Mouse (Mus musculus) CH12.LX (cell line): Measurements from ENCODE around the gene Rab29.

Experiments
- CHD2 ChIP-seq: IDR thresholded peaks from 2 replicates; pipeline ENCODE4 v1.6.1; 2011; ENCODE audit warnings: low read length, improper control_type of control experiment
- CTCF ChIP-seq, 2 experiments: IDR thresholded peaks in 1 of 2; conservative IDR thresholded peaks in 1 of 2; 2 replicates each; pipeline ENCODE4 v1.5.1; 2011 to 2012; ENCODE audit warnings: low read depth in 2 of 2, low read length in 2 of 2, improper control_type of control experiment in 1 of 2, inconsistent platforms in 1 of 2, mild to moderate bottlenecking in 1 of 2, moderate library complexity in 1 of 2
- E2F4 ChIP-seq: IDR thresholded peaks from 2 replicates; pipeline ENCODE4 v1.6.1; 2011; ENCODE audit warnings: low read depth, low read length, improper control_type of control experiment; ENCODE audit not compliant: insufficient replicate concordance
- JUND ChIP-seq: conservative IDR thresholded peaks from 2 replicates; pipeline ENCODE4 v1.6.1; 2011; ENCODE audit warnings: low read depth, low read length, improper control_type of control experiment
- MAFK ChIP-seq: IDR thresholded peaks from 2 replicates; pipeline ENCODE4 v1.6.1; 2011; ENCODE audit warnings: low read length, improper control_type of control experiment; ENCODE audit not compliant: insufficient replicate concordance
- MAX ChIP-seq: IDR thresholded peaks from 2 replicates; pipeline ENCODE4 v1.6.1; 2011; ENCODE audit warnings: low read length, improper control_type of control experiment
- POLR2A ChIP-seq: IDR thresholded peaks from 2 replicates; pipeline ENCODE4 v1.6.1; 2011; ENCODE audit warnings: low read depth, mild to moderate bottlenecking, improper control_type of control experiment, low read length
- TBP ChIP-seq: conservative IDR thresholded peaks from 2 replicates; pipeline ENCODE4 v1.6.1; 2011; ENCODE audit warnings: low read depth, low read length, improper control_type of control experiment

- TF ChIP-seq CTCF (conservative IDR thresholded peaks at IDR 0.05 in 1 of 2, IDR thresholded peaks at IDR 0.05 in 1 of 2; ENCODE audit: low read depth in 2 of 2, low read length in 2 of 2) (no peak), E2F4 (no peak), JUND (no peak), TBP (no peak), MAFK (no peak), POLR2A (no peak), CHD2 (no peak), MAX (no peak)
Observed at GRCm38 (mm10) chr1:131837035-131837434, 30.0 kb upstream of the Rab29 start.
